Mouse (Mus musculus) adrenal gland (tissue): ENCODE data around the gene Card14.
"Not testable (repeated sequence)": the region's sequence is repeated elsewhere in the genome, so short reads cannot be mapped to it uniquely, and the experiment has no call there.

Experiments
- intact Hi-C: fragments of 180-260 bp; cut with DNase I; formaldehyde crosslinking; loops from one replicate; pipeline ENCODE4 v1.15.1; 2025
- long read RNA-seq, 2 experiments: library from polyadenylated mRNA; unstranded; transcript quantifications; one replicate each; pipeline ENCODE4 v2.0.0; 2020; ENCODE audit warnings: borderline replicate concordance in 1 of 2; ENCODE audit not compliant: insufficient replicate concordance in 1 of 2

Gene Card14
- long read RNA-seq, experiment 1, partial matches to known transcripts = 1 of 1 reads
- long read RNA-seq, experiment 1, other reads (novel, unspliced or antisense) = 0 of 1 reads
- long read RNA-seq, experiment 2, partial matches to known transcripts = 2 of 9 reads
- long read RNA-seq, experiment 2, other reads (novel, unspliced or antisense) = 7 of 9 reads

- intact Hi-C loops = loop anchor here (5.0 kb wide), 1 partner anchor 55 kb away; no protein-coding TSS in a partner anchor
Observed at GRCm38 (mm10) chr11:119307658-119307867, at the start of gene Card14. TSS of gene Card14 (plus strand) at chr11:119307768.

GRCm38 (mm10) chr11:119258216-119258571 lies 49.4 kb upstream of the Card14 start:
- intact Hi-C loops = no loop called here

GRCm38 (mm10) chr11:119258572-119259322 lies 48.8 kb upstream of the Card14 start:
- intact Hi-C loops = no loop called here

- intact Hi-C loops = no loop called here
Observed at GRCm38 (mm10) chr11:119259977-119260376, 47.6 kb upstream of the Card14 start.

- intact Hi-C loops = no loop called here
Observed at GRCm38 (mm10) chr11:119264413-119264812, 43.2 kb upstream of the Card14 start.

GRCm38 (mm10) chr11:119265811-119266210 lies 41.8 kb upstream of the Card14 start:
- intact Hi-C loops = no loop called here

GRCm38 (mm10) chr11:119267241-119267674 lies 40.3 kb upstream of the Card14 start:
- intact Hi-C loops = no loop called here

- intact Hi-C loops = no loop called here
Observed at GRCm38 (mm10) chr11:119267768-119268556, 39.6 kb upstream of the Card14 start, which contains the start of gene Gaa. TSS of gene Gaa (plus strand) at chr11:119267887.

- intact Hi-C loops = no loop called here
Observed at GRCm38 (mm10) chr11:119268557-119269195, 38.9 kb upstream of the Card14 start.

- intact Hi-C loops = not testable (repeated sequence)
Observed at GRCm38 (mm10) chr11:119272492-119272891, 35.1 kb upstream of the Card14 start.

GRCm38 (mm10) chr11:119273186-119273930 lies 34.2 kb upstream of the Card14 start:
- intact Hi-C loops = no loop called here

GRCm38 (mm10) chr11:119281030-119281429 lies 26.5 kb upstream of the Card14 start:
- intact Hi-C loops = no loop called here

- intact Hi-C loops = no loop called here
Observed at GRCm38 (mm10) chr11:119285791-119286527, 21.6 kb upstream of the Card14 start.

- intact Hi-C loops = no loop called here
Observed at GRCm38 (mm10) chr11:119287207-119287992, 20.2 kb upstream of the Card14 start.

- intact Hi-C loops = not testable (repeated sequence)
Observed at GRCm38 (mm10) chr11:119292861-119293260, 14.7 kb upstream of the Card14 start.

GRCm38 (mm10) chr11:119297996-119298395 lies 9.6 kb upstream of the Card14 start:
- intact Hi-C loops = no loop called here

- intact Hi-C loops = no loop called here
Observed at GRCm38 (mm10) chr11:119298917-119299316, 8.7 kb upstream of the Card14 start.

GRCm38 (mm10) chr11:119299391-119300245 lies 8.0 kb upstream of the Card14 start, which contains the start of gene Eif4a3:
TSS of gene Eif4a3 (minus strand) at chr11:119300089.
- intact Hi-C loops = no loop called here
